Mouse (Mus musculus): ENCODE data around the gene Ccdc146. TPM values are rescaled to one million over a fixed set of nuclear protein-coding genes. Genes with fewer than 3 reads are reported as not detected.
A peak's percentile ranks its signal among the peaks of the same experiment; 100 is the strongest.

Ccdc146 gene
- total RNA-seq (2015; ENCODE audit: low replicate concordance) (not detected in 2 replicates), total RNA-seq (2017; ENCODE audit: low replicate concordance) (not detected in 2 replicates)

GRCm38 (mm10) chr5:21424614-21425602 is at the start of gene Ccdc146, which contains the start of gene Fam185a:
TSS of gene Ccdc146 (minus strand) at chr5:21424677.
TSS of gene Fam185a (plus strand) at chr5:21424958.
- peak; percentile 98 for ATAC-seq (replicated peaks; ENCODE audit: low FRiP score, poor library complexity, severe bottlenecking)

GRCm38 (mm10) chr5:21468100-21468499 is 43.6 kb upstream of the Ccdc146 start:
- ATAC-seq (replicated peaks; ENCODE audit: low FRiP score, poor library complexity, severe bottlenecking), result no peak

DNA sequence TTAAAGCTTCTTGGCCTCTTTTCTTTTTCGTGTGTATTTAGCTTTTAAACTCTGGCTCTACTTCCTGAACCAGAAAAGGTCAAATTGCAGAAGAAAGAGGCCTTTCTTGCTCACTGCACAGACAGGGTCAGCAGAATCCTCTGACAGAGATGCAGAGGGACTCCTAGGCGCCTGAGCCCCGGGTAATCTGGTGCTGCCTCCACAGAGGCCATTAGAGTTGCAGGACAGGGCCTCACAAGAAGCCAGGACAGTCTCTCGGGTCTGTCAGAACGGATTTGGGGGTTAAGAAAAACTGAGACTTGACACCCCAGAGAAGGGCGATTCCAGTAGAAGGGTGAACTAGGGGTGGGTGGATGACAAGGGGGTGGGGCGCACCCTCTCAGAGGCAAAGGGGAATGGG is 42.9 kb upstream of the Ccdc146 start:
- ATAC-seq (replicated peaks; ENCODE audit: low FRiP score, poor library complexity, severe bottlenecking), result no peak

- ATAC-seq (replicated peaks; ENCODE audit: low FRiP score, poor library complexity, severe bottlenecking), result no peak
Measured at GRCm38 (mm10) chr5:21440833-21441530, 16.5 kb upstream of the Ccdc146 start.

DNA sequence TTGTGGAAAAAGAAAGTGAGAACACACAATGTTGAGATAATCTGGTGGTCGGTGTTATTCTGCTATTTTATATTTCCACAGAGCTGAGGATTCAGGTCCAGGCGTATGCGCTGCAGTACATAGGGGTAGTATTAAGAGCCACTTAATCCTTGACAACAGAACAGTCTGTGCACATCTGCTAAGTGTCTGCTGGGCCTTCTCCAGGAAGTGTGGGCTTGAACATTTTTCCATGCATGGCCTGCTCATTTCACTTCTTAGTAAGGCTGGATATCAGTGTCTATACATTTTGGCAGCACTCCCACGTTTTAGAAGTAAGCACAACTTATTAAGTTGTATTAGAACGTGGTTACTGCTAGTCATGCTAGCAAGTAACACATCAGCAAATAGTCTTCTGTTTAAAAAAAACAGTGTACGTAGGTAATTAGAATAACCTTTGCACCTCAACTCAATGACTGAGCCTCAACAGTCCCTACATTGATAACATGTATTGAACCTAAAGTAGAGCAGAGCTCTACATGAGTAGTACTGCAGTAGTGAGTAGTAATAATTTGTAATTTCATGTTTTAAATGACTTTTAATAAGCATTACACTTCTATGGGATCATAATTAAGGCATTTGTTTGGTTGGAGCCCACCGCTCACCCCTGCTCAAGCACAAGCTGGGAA is 15.1 kb upstream of the Ccdc146 start:
- ATAC-seq (replicated peaks; ENCODE audit: low FRiP score, poor library complexity, severe bottlenecking), result no peak

- ATAC-seq (replicated peaks; ENCODE audit: low FRiP score, poor library complexity, severe bottlenecking), result no peak
Measured at GRCm38 (mm10) chr5:21438428-21438827, 14.0 kb upstream of the Ccdc146 start.

DNA sequence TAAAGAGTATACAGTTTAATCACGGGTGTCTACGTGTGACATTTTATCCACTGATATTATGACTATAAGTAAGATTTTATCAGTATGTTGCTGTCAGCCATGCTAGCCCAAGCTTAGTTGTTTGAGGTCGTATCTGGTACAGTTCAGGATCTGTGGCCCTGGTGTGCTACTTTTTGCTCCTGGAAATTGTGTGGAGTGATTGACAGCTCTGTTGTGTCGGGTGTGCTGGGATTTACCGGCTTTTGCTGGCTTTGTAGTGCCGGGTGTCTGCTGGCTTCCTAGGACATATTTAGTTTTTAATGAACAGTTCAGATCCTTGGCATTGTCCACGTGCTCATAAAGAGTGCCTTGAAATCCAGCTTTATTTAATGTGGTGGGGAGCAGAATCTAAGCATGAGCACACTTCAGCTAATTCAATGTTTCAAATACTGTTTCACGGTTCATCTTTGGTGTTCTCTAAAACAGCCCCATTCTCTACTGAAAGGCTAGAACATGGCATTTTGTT is 12.0 kb upstream of the Ccdc146 start:
- no peak for ATAC-seq (replicated peaks; ENCODE audit: low FRiP score, poor library complexity, severe bottlenecking)

GRCm38 (mm10) chr5:21434148-21434929 is 9.9 kb upstream of the Ccdc146 start:
- ATAC-seq (replicated peaks; ENCODE audit: low FRiP score, poor library complexity, severe bottlenecking), result no peak

DNA sequence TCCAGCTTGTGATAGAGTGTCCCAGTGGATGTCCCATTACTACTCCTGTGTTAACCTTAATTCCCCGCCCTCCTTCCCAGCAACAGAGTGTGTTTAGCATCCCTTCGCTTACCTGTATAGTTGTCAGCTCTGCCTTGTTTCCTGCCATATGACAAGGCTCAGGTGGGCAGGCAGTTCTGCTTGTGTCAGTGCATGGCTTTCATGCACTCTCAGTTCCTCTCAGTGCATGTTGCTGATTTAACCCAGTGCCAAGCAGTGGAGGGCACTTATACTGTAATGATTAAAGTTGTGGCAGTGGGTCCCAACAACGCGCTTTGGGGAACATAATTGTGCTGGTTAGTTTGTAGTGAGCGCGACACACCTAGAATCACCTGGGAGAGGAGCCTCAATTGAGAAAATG is 2.2 kb upstream of the Ccdc146 start:
- ATAC-seq (replicated peaks; ENCODE audit: low FRiP score, poor library complexity, severe bottlenecking), result no peak

- no peak for ATAC-seq (replicated peaks; ENCODE audit: low FRiP score, poor library complexity, severe bottlenecking)
Measured at GRCm38 (mm10) chr5:21420609-21421008, 3.9 kb downstream of the Ccdc146 start.

DNA sequence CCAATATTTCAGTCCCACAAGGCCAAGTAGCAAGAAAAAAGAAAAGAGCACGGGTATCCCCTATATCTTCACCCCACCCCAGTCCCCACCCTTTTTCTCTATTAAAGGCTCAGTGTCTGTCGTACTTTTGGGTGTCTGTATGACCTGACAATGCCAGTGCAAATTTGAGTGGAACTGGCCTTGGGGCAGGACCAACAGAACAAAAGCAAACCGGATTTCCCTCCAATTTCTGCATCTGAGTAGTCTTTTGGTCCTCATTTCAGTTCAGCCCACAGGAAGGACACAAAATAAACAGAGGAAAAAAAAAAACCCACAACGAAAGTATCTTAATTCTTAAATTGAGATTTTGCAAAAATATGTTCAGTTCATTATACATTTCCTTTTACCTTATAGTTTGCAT is 5.9 kb downstream of the Ccdc146 start:
- no peak for ATAC-seq (replicated peaks; ENCODE audit: low FRiP score, poor library complexity, severe bottlenecking)

GRCm38 (mm10) chr5:21414116-21414820 is 10.2 kb downstream of the Ccdc146 start:
- no peak for ATAC-seq (replicated peaks; ENCODE audit: low FRiP score, poor library complexity, severe bottlenecking)

- no peak for ATAC-seq (replicated peaks; ENCODE audit: low FRiP score, poor library complexity, severe bottlenecking)
Measured at GRCm38 (mm10) chr5:21413322-21413721, 11.2 kb downstream of the Ccdc146 start.

DNA sequence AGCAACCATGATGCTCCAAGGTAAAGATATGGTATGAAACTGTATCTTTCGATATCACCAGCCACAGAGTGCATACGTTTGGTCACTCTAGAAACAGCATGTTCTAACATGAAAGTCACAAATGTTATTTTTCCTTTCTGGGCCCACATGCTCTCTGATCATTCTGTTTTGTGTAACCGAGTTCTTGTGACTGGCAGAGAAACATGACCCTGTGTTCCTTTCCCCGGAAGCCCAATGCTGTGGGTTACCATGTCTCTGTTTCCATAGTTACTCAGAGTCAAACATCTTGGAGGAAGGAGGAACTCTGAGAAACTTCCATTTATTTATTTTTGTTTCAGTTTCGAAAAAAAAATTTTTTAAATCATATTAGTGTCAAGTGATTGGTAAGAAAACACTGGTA is 12.4 kb downstream of the Ccdc146 start:
- ATAC-seq (replicated peaks; ENCODE audit: low FRiP score, poor library complexity, severe bottlenecking), result no peak

DNA sequence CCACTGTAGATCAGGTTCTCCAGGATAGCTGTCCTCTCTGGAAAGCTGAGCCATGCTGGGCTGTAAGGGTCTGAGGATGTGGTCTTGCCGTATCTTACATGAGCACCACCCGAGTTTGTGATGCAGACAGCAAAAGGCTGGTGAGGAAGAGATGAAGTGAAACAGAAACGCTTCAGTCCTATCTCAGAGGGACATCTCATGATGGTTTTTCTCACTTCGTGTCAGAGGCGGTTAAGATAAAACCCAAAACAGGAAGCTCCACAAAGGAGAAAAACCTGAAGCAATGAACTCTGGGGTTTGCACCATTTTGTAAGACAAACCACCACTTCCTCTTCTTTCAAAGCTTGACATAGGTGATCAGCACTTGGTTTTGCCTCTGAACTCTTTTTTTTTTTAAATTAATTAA is 13.2 kb downstream of the Ccdc146 start:
- no peak for ATAC-seq (replicated peaks; ENCODE audit: low FRiP score, poor library complexity, severe bottlenecking)

DNA sequence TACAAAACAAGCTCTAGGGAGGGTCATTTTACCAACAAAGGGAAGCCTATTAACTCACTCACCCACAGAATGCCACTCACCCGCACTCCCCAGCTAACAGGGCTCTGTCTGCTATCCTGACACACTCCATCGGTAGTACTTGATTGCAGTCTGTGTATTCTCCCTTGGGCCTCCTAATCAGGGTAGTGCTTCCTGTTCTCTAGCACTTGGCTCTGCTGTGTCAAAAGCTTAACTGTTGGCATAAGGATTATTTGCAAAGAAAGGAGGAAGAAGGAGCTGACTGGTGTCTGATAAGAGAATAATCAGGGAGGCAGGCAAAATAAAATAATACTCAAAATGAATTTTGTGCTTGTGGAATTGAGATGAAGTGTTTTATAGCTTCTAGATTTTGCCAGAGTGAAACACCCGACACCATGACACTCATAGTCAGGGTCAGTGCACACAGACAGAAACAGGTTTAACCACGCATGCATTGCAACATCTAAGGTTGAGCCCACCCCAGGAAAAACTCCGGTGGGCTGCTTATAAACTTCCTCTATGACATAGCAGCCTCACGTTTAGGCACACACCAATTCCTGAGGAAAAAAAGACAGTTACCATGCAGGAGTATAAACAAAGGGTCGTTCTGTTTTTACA is 29.2 kb downstream of the Ccdc146 start:
- no peak for ATAC-seq (replicated peaks; ENCODE audit: low FRiP score, poor library complexity, severe bottlenecking)

DNA sequence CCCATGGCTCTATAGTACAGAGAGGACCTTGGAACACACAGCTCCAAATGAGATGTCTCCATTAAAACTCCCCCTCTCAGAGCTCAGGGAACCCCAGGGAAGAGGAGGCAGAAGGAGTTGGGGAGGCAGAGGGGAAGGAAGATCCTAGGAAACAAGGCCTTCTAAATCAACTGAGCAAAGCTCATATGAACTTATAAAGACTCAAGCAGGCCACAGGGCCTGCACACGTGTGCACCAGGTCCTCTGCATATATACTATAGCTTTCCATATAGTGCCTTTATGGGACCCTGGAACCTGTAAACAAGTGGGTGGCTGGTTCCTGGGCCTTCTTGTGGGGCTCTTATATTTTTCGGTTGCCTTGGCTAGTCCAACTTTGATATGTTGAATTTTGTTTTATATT is 29.9 kb downstream of the Ccdc146 start:
- ATAC-seq (replicated peaks; ENCODE audit: low FRiP score, poor library complexity, severe bottlenecking), result no peak
